Mouse (Mus musculus) megakaryocyte, adult 5-6 weeks (primary cell): ENCODE measurements around the gene Arhgap32. TPM values are rescaled to one million over a fixed set of nuclear protein-coding genes. Genes with fewer than 3 reads are reported as not detected.

Experiments
- total RNA-seq, 2 experiments: library from RNA; stranded (forward) in 1 of 2; stranded (reverse) in 1 of 2; fragments of 153-499, 151-499 nt in 1 of 2; fragments of 221-1000, 200-1000 nt in 1 of 2; gene quantifications; 2 replicates each; pipeline versions ENCODE4 v1.2.3 to v1.2.4; 2015 to 2017

Arhgap32 gene
- total RNA-seq, 2 experiments from 2014 or later = 2.8 to 4.9 TPM

Other genes with a start within 250 kb of the Arhgap32 start
- not detected in 2 replicates for gene Barx2, start 202.7 kb upstream of the Arhgap32 start, total RNA-seq (2015)
- not detected in 2 replicates for gene Barx2, start 202.7 kb upstream of the Arhgap32 start, total RNA-seq (2017)
- not detected in 2 replicates for gene Kcnj5, start 228.2 kb downstream of the Arhgap32 start, total RNA-seq (2015)
- 0.07 TPM in 1 of 2 replicates, not detected in the other for gene Kcnj5, start 228.2 kb downstream of the Arhgap32 start, total RNA-seq (2017)